Mouse (Mus musculus) embryonic facial prominence, embryonic 13.5 days (tissue): ENCODE results near the gene Akt1. TPM values are rescaled to one million over a fixed set of nuclear protein-coding genes. Genes with fewer than 3 reads are reported as not detected.

Source experiments
- ATAC-seq: fragments of 200-750 bp; cut with Nextera tagmentation; 2 replicates; pipeline ENCODE4 v1.8.0; 2017; ENCODE audit warnings: low read depth; ENCODE audit not compliant: insufficient number of reproducible peaks, insufficient read depth, low FRiP score, low TSS enrichment
- H3K27ac ChIP-seq: fragments of 300-500 bp; sonication (generic); 2 replicates; pipeline ENCODE4 v1.5.1; 2015; ENCODE audit warnings: moderate library complexity, mild to moderate bottlenecking, inconsistent platforms
- H3K27me3 ChIP-seq: fragments of 300-500 bp; sonication (generic); 2 replicates; pipeline ENCODE4 v1.6.1; 2015; ENCODE audit warnings: mild to moderate bottlenecking, inconsistent platforms
- H3K36me3 ChIP-seq: fragments of 300-500 bp; sonication (generic); 2 replicates; pipeline ENCODE4 v1.6.1; 2015; ENCODE audit warnings: mild to moderate bottlenecking, inconsistent platforms
- H3K4me1 ChIP-seq: fragments of 300-500 bp; sonication (generic); 2 replicates; pipeline ENCODE4 v1.6.1; 2015; ENCODE audit warnings: inconsistent platforms
- H3K4me2 ChIP-seq: fragments of 300-500 bp; sonication (generic); 2 replicates; pipeline ENCODE4 v1.6.1; 2015; ENCODE audit warnings: moderate library complexity, mild to moderate bottlenecking, inconsistent platforms
- H3K4me3 ChIP-seq: fragments of 300-500 bp; sonication (generic); 2 replicates; pipeline ENCODE4 v1.5.1; 2015; ENCODE audit warnings: mild to moderate bottlenecking, inconsistent platforms
- H3K9ac ChIP-seq: fragments of 300-500 bp; sonication (generic); 2 replicates; pipeline ENCODE4 v1.6.1; 2015; ENCODE audit warnings: mild to moderate bottlenecking, inconsistent platforms
- H3K9me3 ChIP-seq: fragments of 300-500 bp; sonication (generic); 2 replicates; pipeline ENCODE4 v1.6.1; 2016; ENCODE audit warnings: inconsistent platforms
- WGBS: fragments of 180-500 bp; shearing (Covaris S2); methylation state at CpG from one replicate; pipeline ENCODE4 v1.1.7; 2015; ENCODE audit warnings: mixed read lengths; 5-methylcytosine and 5-hydroxymethylcytosine counted together
- microRNA-seq: library from miRNA; unstranded; fragments of <30 nt; microRNA quantifications from one replicate; pipeline ENCODE4, GENCODE M21; 2016
- polyA plus RNA-seq: library from polyadenylated mRNA; unstranded; fragments of >200 nt; fragmentation: Nextera tagmentation; extraction: Ambion mirVana; gene quantifications from 2 replicates; pipeline ENCODE4 v1.2.1, GENCODE M21; 2015

The Akt1 gene
- polyA plus RNA-seq, 1 experiment from 2014 or later = 49.7 TPM

GRCm38 (mm10) chr12:112604709-112605649, 69.7 kb downstream of the Akt1 start:
- H3K9me3 ChIP-seq = no peaks in the 10 kb centered on the region
- H3K36me3 ChIP-seq = peaks cover 45% of the 10 kb centered on the region
- H3K4me1 ChIP-seq = peaks cover 9% of the 10 kb centered on the region
- WGBS = 62% methylated on average over 20 of the region's 20 CpGs
- no peak overlapping the region for H3K4me3 ChIP-seq
- H3K27me3 ChIP-seq = no peaks in the 10 kb centered on the region
- H3K4me2 ChIP-seq = no peak overlapping the region
- H3K9ac ChIP-seq = no peak overlapping the region
- no peak for ATAC-seq
- no peak overlapping the region for H3K27ac ChIP-seq

GRCm38 (mm10) chr12:112604022-112604421, 70.7 kb downstream of the Akt1 start:
- Histone ChIP-seq H3K27me3 (no peaks in the 10 kb centered on the region), H3K4me3 (no peak overlapping the region), H3K9me3 (no peaks in the 10 kb centered on the region), H3K4me1 (peaks cover 11% of the 10 kb centered on the region), H3K4me2 (no peak overlapping the region), H3K9ac (no peak overlapping the region), H3K27ac (no peak overlapping the region), H3K36me3 (peaks cover 36% of the 10 kb centered on the region)
- no peak for ATAC-seq
- 78% methylated on average over 5 of the region's 5 CpGs for WGBS

Small RNA genes within 50 kb of the gene (microRNA-seq; reads per million reads assigned to microRNA genes)
- gene Mir6939 = not detected

Other genes with a start within 250 kb of the Akt1 start
- 0.10 and 0.12 TPM in 2 replicates for gene A530016L24Rik, start 185.4 kb downstream of the Akt1 start, polyA plus RNA-seq
- gene Tmem179, start 158.1 kb downstream of the Akt1 start, polyA plus RNA-seq = 0.92 and 1.0 TPM in 2 replicates
- 4.8 and 7.3 TPM in 2 replicates for gene Inf2, start 86.1 kb downstream of the Akt1 start, polyA plus RNA-seq
- gene Adssl1, start 54.8 kb downstream of the Akt1 start, polyA plus RNA-seq = 4.3 and 4.4 TPM in 2 replicates
- gene Siva1, start 30.2 kb downstream of the Akt1 start, polyA plus RNA-seq = 249 and 252 TPM in 2 replicates
- gene Zbtb42, start 3.9 kb upstream of the Akt1 start, polyA plus RNA-seq = 2.3 and 3.1 TPM in 2 replicates
- gene Cep170b, start 45.6 kb upstream of the Akt1 start, polyA plus RNA-seq = 13.8 and 16.7 TPM in 2 replicates
- gene Pld4, start 85.8 kb upstream of the Akt1 start, polyA plus RNA-seq = 6.1 and 7.3 TPM in 2 replicates
- gene Ahnak2, start 127.8 kb upstream of the Akt1 start, polyA plus RNA-seq = 0.95 and 1.2 TPM in 2 replicates
- 8.3 and 9.8 TPM in 2 replicates for gene Clba1, start 134.1 kb upstream of the Akt1 start, polyA plus RNA-seq
- gene Cdca4, start 154.5 kb upstream of the Akt1 start, polyA plus RNA-seq = 139 and 147 TPM in 2 replicates
- 0.17 TPM in 1 of 2 replicates, not detected in the other for gene Gpr132, start 193.3 kb upstream of the Akt1 start, polyA plus RNA-seq